Mouse (Mus musculus): ENCODE measurements around the gene Sel1l. TPM values are rescaled to one million over a fixed set of nuclear protein-coding genes. Genes with fewer than 3 reads are reported as not detected.

The Sel1l gene
- polyA plus RNA-seq, 1 experiment from 2014 or later, result 77.3 TPM

- no peak for ATAC-seq (ENCODE audit: low FRiP score, low TSS enrichment)
- no peak for DNase-seq (ENCODE audit: low spot score)
- H3K4me3 ChIP-seq (ENCODE audit: low read depth, low read length), result no peak overlapping the region
- H3K36me3 ChIP-seq (ENCODE audit: control insufficient read depth, insufficient read depth, low read length), result peaks cover 14% of the 10 kb centered on the region
- no peak for TF ChIP-seq CTCF (IDR thresholded peaks at IDR 0.05; ENCODE audit: low read depth)
- TF ChIP-seq EP300 (optimal IDR thresholded peaks at IDR 0.05), result no peak
- WGBS, result 66% methylated on average over 9 of the region's 9 CpGs
- no peaks in the 10 kb centered on the region for H3K27me3 ChIP-seq (ENCODE audit: control insufficient read depth, insufficient read depth, low read length)
- H3K4me1 ChIP-seq (replicated peaks; ENCODE audit: control insufficient read depth, insufficient read depth), result no peaks in the 10 kb centered on the region
- H3K9me3 ChIP-seq (ENCODE audit: control insufficient read depth, low read length), result no peaks in the 10 kb centered on the region
- H3K9ac ChIP-seq (ENCODE audit: low read length), result no peak overlapping the region
- peak overlapping the region; percentile 65 for H3K27ac ChIP-seq (replicated peaks)
- no peak overlapping the region; the same call in 1 of the 2 replicates for H3K4me2 ChIP-seq (replicated peaks; ENCODE audit: low read depth)
Observed at GRCm38 (mm10) chr12:91845393-91845792, 3.6 kb downstream of the Sel1l start.

- no peaks in the 10 kb centered on the region for H3K4me1 ChIP-seq (replicated peaks; ENCODE audit: control insufficient read depth, insufficient read depth)
- TF ChIP-seq EP300 (optimal IDR thresholded peaks at IDR 0.05), result no peak
- no peak for TF ChIP-seq CTCF (IDR thresholded peaks at IDR 0.05; ENCODE audit: low read depth)
- no peak overlapping the region for H3K9ac ChIP-seq (ENCODE audit: low read length)
- ATAC-seq (ENCODE audit: low FRiP score, low TSS enrichment) (no peak), DNase-seq (ENCODE audit: low spot score) (no peak)
- H3K9me3 ChIP-seq (ENCODE audit: control insufficient read depth, low read length), result no peaks in the 10 kb centered on the region
- H3K27ac ChIP-seq (replicated peaks), result no peak overlapping the region
- no peak overlapping the region for H3K4me2 ChIP-seq (replicated peaks; ENCODE audit: low read depth)
- WGBS, result 71% methylated on average over 4 of the region's 4 CpGs
- H3K4me3 ChIP-seq (ENCODE audit: low read depth, low read length), result no peak overlapping the region
- H3K27me3 ChIP-seq (ENCODE audit: control insufficient read depth, insufficient read depth, low read length), result no peaks in the 10 kb centered on the region
- H3K36me3 ChIP-seq (ENCODE audit: control insufficient read depth, insufficient read depth, low read length), result peaks cover 18% of the 10 kb centered on the region
Observed at GRCm38 (mm10) chr12:91844542-91844941, 4.4 kb downstream of the Sel1l start.

GRCm38 (mm10) chr12:91843888-91844287 is 5.1 kb downstream of the Sel1l start:
- Histone ChIP-seq H3K4me1 (replicated peaks; ENCODE audit: control insufficient read depth, insufficient read depth) (no peaks in the 10 kb centered on the region), H3K36me3 (ENCODE audit: control insufficient read depth, insufficient read depth, low read length) (peaks cover 18% of the 10 kb centered on the region), H3K27ac (replicated peaks) (no peak overlapping the region), H3K4me3 (ENCODE audit: low read depth, low read length) (no peak overlapping the region), H3K9me3 (ENCODE audit: control insufficient read depth, low read length) (no peaks in the 10 kb centered on the region), H3K4me2 (replicated peaks; ENCODE audit: low read depth) (no peak overlapping the region), H3K27me3 (ENCODE audit: control insufficient read depth, insufficient read depth, low read length) (no peaks in the 10 kb centered on the region), H3K9ac (ENCODE audit: low read length) (no peak overlapping the region)
- DNase-seq (ENCODE audit: low spot score) (no peak), ATAC-seq (ENCODE audit: low FRiP score, low TSS enrichment) (no peak)
- WGBS, result 90% methylated on average over 13 of the region's 13 CpGs
- no peak for TF ChIP-seq EP300 (optimal IDR thresholded peaks at IDR 0.05)
- TF ChIP-seq CTCF (IDR thresholded peaks at IDR 0.05; ENCODE audit: low read depth), result no peak

GRCm38 (mm10) chr12:91841714-91842113 is 7.2 kb downstream of the Sel1l start:
- WGBS, result 92% methylated on average over 6 of the region's 6 CpGs
- no peak for TF ChIP-seq EP300 (optimal IDR thresholded peaks at IDR 0.05)
- no peak for TF ChIP-seq CTCF (IDR thresholded peaks at IDR 0.05; ENCODE audit: low read depth)
- H3K36me3 ChIP-seq (ENCODE audit: control insufficient read depth, insufficient read depth, low read length), result peaks cover 31% of the 10 kb centered on the region
- no peak overlapping the region for H3K27ac ChIP-seq (replicated peaks)
- no peak for ATAC-seq (ENCODE audit: low FRiP score, low TSS enrichment)
- no peaks in the 10 kb centered on the region for H3K9me3 ChIP-seq (ENCODE audit: control insufficient read depth, low read length)
- no peak overlapping the region for H3K4me3 ChIP-seq (ENCODE audit: low read depth, low read length)
- no peaks in the 10 kb centered on the region for H3K27me3 ChIP-seq (ENCODE audit: control insufficient read depth, insufficient read depth, low read length)
- DNase-seq (ENCODE audit: low spot score), result no peak
- H3K4me2 ChIP-seq (replicated peaks; ENCODE audit: low read depth), result no peak overlapping the region
- H3K4me1 ChIP-seq (replicated peaks; ENCODE audit: control insufficient read depth, insufficient read depth), result no peaks in the 10 kb centered on the region
- H3K9ac ChIP-seq (ENCODE audit: low read length), result no peak overlapping the region

- Histone ChIP-seq H3K9ac (ENCODE audit: low read length) (no peak overlapping the region), H3K4me3 (ENCODE audit: low read depth, low read length) (no peak overlapping the region), H3K4me1 (replicated peaks; ENCODE audit: control insufficient read depth, insufficient read depth) (no peaks in the 10 kb centered on the region), H3K27ac (replicated peaks) (no peak overlapping the region), H3K4me2 (replicated peaks; ENCODE audit: low read depth) (no peak overlapping the region), H3K27me3 (ENCODE audit: control insufficient read depth, insufficient read depth, low read length) (no peaks in the 10 kb centered on the region), H3K9me3 (ENCODE audit: control insufficient read depth, low read length) (no peaks in the 10 kb centered on the region), H3K36me3 (ENCODE audit: control insufficient read depth, insufficient read depth, low read length) (peaks cover 42% of the 10 kb centered on the region)
- 62% methylated on average over 7 of the region's 7 CpGs for WGBS
- ATAC-seq (ENCODE audit: low FRiP score, low TSS enrichment), result no peak
- TF ChIP-seq EP300 (optimal IDR thresholded peaks at IDR 0.05), result no peak
- no peak for TF ChIP-seq CTCF (IDR thresholded peaks at IDR 0.05; ENCODE audit: low read depth)
- DNase-seq (ENCODE audit: low spot score), result no peak
Observed at GRCm38 (mm10) chr12:91838261-91838660, 10.7 kb downstream of the Sel1l start.

- ATAC-seq (ENCODE audit: low FRiP score, low TSS enrichment) (peak; percentile 30; the same call in 1 of the 2 replicates), DNase-seq (ENCODE audit: low spot score) (no peak)
- Histone ChIP-seq H3K9ac (ENCODE audit: low read length) (no peak overlapping the region), H3K4me1 (replicated peaks; ENCODE audit: control insufficient read depth, insufficient read depth) (no peaks in the 10 kb centered on the region), H3K4me3 (ENCODE audit: low read depth, low read length) (no peak overlapping the region), H3K27me3 (ENCODE audit: control insufficient read depth, insufficient read depth, low read length) (no peaks in the 10 kb centered on the region), H3K27ac (replicated peaks) (no peak overlapping the region), H3K9me3 (ENCODE audit: control insufficient read depth, low read length) (no peaks in the 10 kb centered on the region), H3K36me3 (ENCODE audit: control insufficient read depth, insufficient read depth, low read length) (peaks cover 42% of the 10 kb centered on the region), H3K4me2 (replicated peaks; ENCODE audit: low read depth) (no peak overlapping the region)
- WGBS, result 79% methylated on average over 7 of the region's 7 CpGs
- no peak for TF ChIP-seq CTCF (IDR thresholded peaks at IDR 0.05; ENCODE audit: low read depth)
- TF ChIP-seq EP300 (optimal IDR thresholded peaks at IDR 0.05), result no peak
Observed at GRCm38 (mm10) chr12:91837401-91838065, 11.4 kb downstream of the Sel1l start.
